Mouse (Mus musculus) midbrain, embryonic 16.5 days (tissue): Measurements from ENCODE around the gene Fars2. TPM values are rescaled to one million over a fixed set of nuclear protein-coding genes. Genes with fewer than 3 reads are reported as not detected.
A peak's percentile ranks its signal among the peaks of the same experiment; 100 is the strongest.

Experiments
- ATAC-seq: fragments of 200-750 bp; cut with Nextera tagmentation; 2 replicates; pipeline ENCODE4 v1.8.0; 2017; ENCODE audit warnings: moderate TSS enrichment
- H3K27ac ChIP-seq: fragments of 300-500 bp; sonication (generic); 2 replicates; pipeline ENCODE4 v1.5.1; 2014; ENCODE audit warnings: mild to moderate bottlenecking, low read length, mixed read lengths
- H3K27me3 ChIP-seq: fragments of 300-500 bp; sonication (generic); 2 replicates; pipeline ENCODE4 v1.6.1; 2014; ENCODE audit warnings: low read depth, low read length, mixed read lengths; ENCODE audit not compliant: control insufficient read depth, insufficient read depth
- H3K36me3 ChIP-seq: fragments of 300-500 bp; sonication (generic); 2 replicates; pipeline ENCODE4 v1.6.1; 2014; ENCODE audit warnings: mild to moderate bottlenecking, low read length, moderate library complexity, mixed read lengths; ENCODE audit not compliant: control insufficient read depth, insufficient read depth
- H3K4me1 ChIP-seq: fragments of 300-500 bp; sonication (generic); 2 replicates; pipeline ENCODE4 v1.6.1; 2014; ENCODE audit warnings: mild to moderate bottlenecking, low read length, mixed read lengths; ENCODE audit not compliant: control insufficient read depth, insufficient read depth
- H3K4me2 ChIP-seq: fragments of 300-500 bp; sonication (generic); 2 replicates; pipeline ENCODE4 v1.6.1; 2014; ENCODE audit warnings: mild to moderate bottlenecking, low read length, mixed read lengths
- H3K4me3 ChIP-seq: fragments of 300-500 bp; sonication (generic); 2 replicates; pipeline ENCODE4 v1.5.1; 2014; ENCODE audit warnings: low read depth, mild to moderate bottlenecking, low read length, moderate library complexity, mixed read lengths
- H3K9ac ChIP-seq: fragments of 300-500 bp; sonication (generic); 2 replicates; pipeline ENCODE4 v1.6.1; 2014; ENCODE audit warnings: low read depth, low read length, mixed read lengths
- H3K9me3 ChIP-seq: fragments of 300-500 bp; sonication (generic); replicated peaks from 2 replicates; pipeline ENCODE4 v1.6.1; 2014; ENCODE audit warnings: mild to moderate bottlenecking, low read length, mixed read lengths; ENCODE audit not compliant: control insufficient read depth, poor library complexity, severe bottlenecking
- WGBS: fragments of 180-500 bp; shearing (Covaris S2); extraction: QIAGEN DNeasy Blood & Tissue Kit; methylation state at CpG from one replicate; pipeline ENCODE4 v1.1.7; 2014; 5-methylcytosine and 5-hydroxymethylcytosine counted together
- polyA plus RNA-seq: library from polyadenylated mRNA; unstranded; fragments of >200 nt; fragmentation: Nextera tagmentation; extraction: Ambion mirVana; gene quantifications from 2 replicates; pipeline ENCODE4 v1.2.1, GENCODE M21; 2015

The Fars2 gene
- polyA plus RNA-seq, 1 experiment from 2014 or later: 29.1 TPM

GRCm38 (mm10) chr13:36369400-36369799 is 252.2 kb downstream of the Fars2 start:
- no peaks in the 10 kb centered on the region for H3K27me3 ChIP-seq
- peak; percentile 50 for ATAC-seq
- no peak overlapping the region for H3K4me3 ChIP-seq
- no peak overlapping the region for H3K4me2 ChIP-seq
- WGBS: 65% methylated on average over 11 of the region's 11 CpGs
- H3K9ac ChIP-seq: no peak overlapping the region
- H3K27ac ChIP-seq: peak overlapping the region; percentile 66; the same call in 1 of the 2 replicates
- peaks cover 3% of the 10 kb centered on the region; the same call in 1 of the 2 replicates for H3K4me1 ChIP-seq
- no peaks in the 10 kb centered on the region for H3K36me3 ChIP-seq
- no peaks in the 10 kb centered on the region for H3K9me3 ChIP-seq

DNA sequence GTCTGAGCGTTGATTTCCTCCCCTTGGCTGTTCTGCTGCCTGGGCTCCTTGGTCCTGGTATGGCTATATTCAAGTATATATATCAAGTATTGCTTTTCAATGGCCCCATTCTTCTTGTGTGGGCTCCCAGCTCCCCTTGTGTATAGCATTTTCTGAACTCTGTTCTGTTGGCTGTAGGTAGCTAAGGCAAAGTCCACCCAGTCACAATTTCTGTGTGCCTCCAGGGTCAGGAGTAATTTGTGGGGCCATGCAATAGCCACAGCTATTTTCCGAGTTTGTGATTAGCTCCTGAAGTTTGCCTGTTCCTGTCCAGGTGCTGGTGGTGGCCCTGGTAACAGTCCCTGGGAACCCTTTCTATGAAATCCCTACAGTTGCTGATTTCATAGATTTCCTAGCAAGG is 266.0 kb downstream of the Fars2 start:
- no peaks in the 10 kb centered on the region for H3K36me3 ChIP-seq
- H3K9me3 ChIP-seq: no peaks in the 10 kb centered on the region
- no peak overlapping the region for H3K9ac ChIP-seq
- no peaks in the 10 kb centered on the region for H3K27me3 ChIP-seq
- 92% methylated on average over 2 of the region's 2 CpGs for WGBS
- H3K4me2 ChIP-seq: no peak overlapping the region
- no peak overlapping the region for H3K27ac ChIP-seq
- peaks cover 2% of the 10 kb centered on the region; the same call in 1 of the 2 replicates for H3K4me1 ChIP-seq
- no peak for ATAC-seq
- no peak overlapping the region for H3K4me3 ChIP-seq

DNA sequence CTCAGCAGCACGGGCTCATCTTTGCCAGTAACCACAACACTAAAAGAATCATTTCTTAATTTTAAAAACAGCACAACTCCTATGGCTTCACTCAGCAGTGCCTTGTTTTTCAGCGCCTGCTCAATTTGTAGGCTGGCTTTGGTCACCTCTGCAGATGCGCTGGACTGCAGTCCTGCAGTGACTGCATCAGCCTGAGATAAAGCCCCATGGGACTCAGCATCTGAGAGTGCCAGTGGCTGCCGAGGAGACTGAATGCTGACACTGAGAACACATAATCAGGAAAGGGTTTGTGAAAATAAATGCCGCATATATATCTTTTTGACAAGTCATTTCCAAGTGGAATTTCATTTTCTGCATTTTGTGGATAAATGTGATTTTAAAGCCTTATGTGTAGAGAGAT is 268.9 kb downstream of the Fars2 start:
- no peak overlapping the region for H3K9ac ChIP-seq
- H3K36me3 ChIP-seq: no peaks in the 10 kb centered on the region
- no peak overlapping the region for H3K4me3 ChIP-seq
- no peak for ATAC-seq
- peaks cover 2% of the 10 kb centered on the region; the same call in 1 of the 2 replicates for H3K4me1 ChIP-seq
- no peak overlapping the region for H3K4me2 ChIP-seq
- WGBS: 58% methylated on average over 5 of the region's 5 CpGs
- no peaks in the 10 kb centered on the region for H3K9me3 ChIP-seq
- H3K27me3 ChIP-seq: no peaks in the 10 kb centered on the region
- peak overlapping the region; percentile 2; the same call in 1 of the 2 replicates for H3K27ac ChIP-seq

DNA sequence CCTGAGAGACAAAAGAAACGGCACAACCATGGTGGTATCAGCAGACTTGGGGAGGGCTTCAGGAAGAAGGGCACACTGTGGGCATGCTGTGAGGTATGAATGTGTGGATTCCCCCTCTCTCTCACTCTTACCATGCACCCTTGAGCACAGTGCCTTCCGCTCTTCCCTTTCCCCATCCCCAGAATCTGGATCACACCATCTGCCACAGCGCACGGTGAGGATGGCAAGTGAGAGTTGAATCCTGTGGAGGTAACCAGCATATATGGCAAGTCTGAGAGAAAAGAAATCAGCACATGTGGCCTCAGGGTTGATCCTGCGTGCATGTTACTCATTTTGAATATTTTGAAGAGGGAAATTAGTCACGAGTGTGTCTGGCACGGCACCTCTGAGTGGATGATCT is 274.7 kb downstream of the Fars2 start:
- WGBS: 80% methylated on average over 7 of the region's 7 CpGs

GRCm38 (mm10) chr13:36392666-36393065 is 275.5 kb downstream of the Fars2 start:
- H3K9ac ChIP-seq: no peak overlapping the region
- H3K4me2 ChIP-seq: no peak overlapping the region
- no peaks in the 10 kb centered on the region for H3K27me3 ChIP-seq
- no peak overlapping the region for H3K27ac ChIP-seq
- no peaks in the 10 kb centered on the region for H3K36me3 ChIP-seq
- no peaks in the 10 kb centered on the region for H3K4me1 ChIP-seq
- no peaks in the 10 kb centered on the region for H3K9me3 ChIP-seq
- H3K4me3 ChIP-seq: no peak overlapping the region
- ATAC-seq: no peak
- WGBS: 92% methylated on average over 4 of the region's 4 CpGs

More for the DNA sequence above, 274.7 kb downstream of the Fars2 start:
- H3K27ac ChIP-seq: no peak overlapping the region
- no peaks in the 10 kb centered on the region for H3K9me3 ChIP-seq
- H3K27me3 ChIP-seq: no peaks in the 10 kb centered on the region
- no peaks in the 10 kb centered on the region for H3K4me1 ChIP-seq
- ATAC-seq: no peak
- H3K9ac ChIP-seq: no peak overlapping the region
- no peak overlapping the region for H3K4me2 ChIP-seq
- H3K4me3 ChIP-seq: no peak overlapping the region
- no peaks in the 10 kb centered on the region for H3K36me3 ChIP-seq

- Histone ChIP-seq H3K36me3 (no peaks in the 10 kb centered on the region), H3K9ac (no peak overlapping the region), H3K4me2 (no peak overlapping the region), H3K9me3 (peaks cover 4% of the 10 kb centered on the region; the same call in 1 of the 2 replicates), H3K27ac (no peak overlapping the region), H3K27me3 (no peaks in the 10 kb centered on the region), H3K4me1 (no peaks in the 10 kb centered on the region), H3K4me3 (no peak overlapping the region)
- ATAC-seq: no peak
- 88% methylated on average over 2 of the region's 2 CpGs for WGBS
Measured at GRCm38 (mm10) chr13:36401011-36401410, 283.8 kb downstream of the Fars2 start.

DNA sequence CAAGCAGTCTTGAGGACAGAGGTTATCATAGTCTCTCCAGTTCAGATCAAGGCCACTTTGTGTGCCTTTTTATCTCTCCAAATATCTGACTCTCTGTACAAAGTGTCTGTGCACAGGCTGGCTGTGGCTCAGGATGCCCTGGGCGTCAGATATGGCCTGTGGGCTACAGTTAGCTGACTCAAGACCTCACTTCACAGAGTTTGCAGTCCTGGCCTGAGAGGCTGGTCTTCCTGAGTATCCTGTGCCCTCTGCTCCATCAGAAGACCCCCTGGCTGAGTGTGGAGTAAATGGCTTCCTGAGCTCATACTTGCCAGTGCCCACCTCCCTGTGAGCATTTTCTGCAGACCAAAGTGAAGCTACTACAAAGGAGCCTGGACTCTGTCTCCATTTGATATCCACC is 296.1 kb downstream of the Fars2 start:
- H3K9ac ChIP-seq: no peak overlapping the region
- H3K9me3 ChIP-seq: no peaks in the 10 kb centered on the region
- H3K27me3 ChIP-seq: no peaks in the 10 kb centered on the region
- H3K36me3 ChIP-seq: no peaks in the 10 kb centered on the region
- ATAC-seq: no peak
- H3K27ac ChIP-seq: no peak overlapping the region
- WGBS: 94% methylated on average over 1 of the region's 1 CpGs
- no peak overlapping the region for H3K4me3 ChIP-seq
- H3K4me1 ChIP-seq: no peaks in the 10 kb centered on the region
- H3K4me2 ChIP-seq: no peak overlapping the region

DNA sequence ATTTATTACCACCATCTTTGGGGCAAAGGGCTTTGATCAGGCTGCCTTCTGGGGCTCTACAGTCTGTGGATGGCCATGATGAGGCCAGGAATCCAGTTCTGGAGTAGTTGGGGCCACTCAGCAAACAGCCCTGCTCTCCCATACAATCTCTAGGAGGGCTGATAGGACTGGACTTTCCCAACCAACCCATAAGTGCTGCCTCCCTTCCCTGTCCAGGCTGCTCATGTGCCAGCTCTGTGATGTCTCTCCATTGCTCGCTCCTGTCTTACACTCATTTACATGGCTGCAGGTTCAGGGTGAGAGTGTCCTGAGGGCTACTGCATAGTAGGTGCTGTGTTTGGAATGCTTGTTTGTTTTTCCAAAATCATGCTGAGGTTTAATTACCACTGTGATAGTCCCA is 298.0 kb downstream of the Fars2 start:
- no peak for ATAC-seq
- no peaks in the 10 kb centered on the region for H3K36me3 ChIP-seq
- H3K27ac ChIP-seq: no peak overlapping the region
- no peak overlapping the region for H3K4me3 ChIP-seq
- H3K27me3 ChIP-seq: no peaks in the 10 kb centered on the region
- 96% methylated on average over 1 of the region's 1 CpGs for WGBS
- H3K4me2 ChIP-seq: no peak overlapping the region
- no peaks in the 10 kb centered on the region for H3K4me1 ChIP-seq
- no peak overlapping the region for H3K9ac ChIP-seq
- H3K9me3 ChIP-seq: no peaks in the 10 kb centered on the region

GRCm38 (mm10) chr13:36416546-36416945 is 299.3 kb downstream of the Fars2 start:
- H3K27me3 ChIP-seq: no peaks in the 10 kb centered on the region
- no peak for ATAC-seq
- no peak overlapping the region for H3K4me2 ChIP-seq
- H3K4me3 ChIP-seq: no peak overlapping the region
- 61% methylated on average over 4 of the region's 4 CpGs for WGBS
- H3K9ac ChIP-seq: no peak overlapping the region
- H3K9me3 ChIP-seq: no peaks in the 10 kb centered on the region
- H3K36me3 ChIP-seq: no peaks in the 10 kb centered on the region
- no peak overlapping the region for H3K27ac ChIP-seq
- no peaks in the 10 kb centered on the region for H3K4me1 ChIP-seq
